Mouse (Mus musculus) ES-E14 (cell line): Measurements from ENCODE around the gene Sorcs2.

Experiments used
- CHD2 ChIP-seq: IDR thresholded peaks from 2 replicates; pipeline ENCODE4 v1.6.1; 2014; ENCODE audit warnings: mild to moderate bottlenecking, low read depth, low read length, inconsistent platforms
- HCFC1 ChIP-seq: IDR thresholded peaks from 2 replicates; pipeline ENCODE4 v1.6.1; 2012; ENCODE audit warnings: low read length, inconsistent platforms, borderline replicate concordance; ENCODE audit not compliant: insufficient read depth
- MAFK ChIP-seq: IDR thresholded peaks from 2 replicates; pipeline ENCODE4 v1.6.1; 2014; ENCODE audit warnings: mild to moderate bottlenecking, low read depth, low read length, inconsistent platforms; ENCODE audit not compliant: insufficient read depth
- ZC3H11A ChIP-seq: IDR thresholded peaks from 2 replicates; pipeline ENCODE4 v1.6.1; 2012; ENCODE audit warnings: low read depth, mild to moderate bottlenecking, inconsistent platforms, low read length, borderline replicate concordance
- ZNF384 ChIP-seq: IDR thresholded peaks from 2 replicates; pipeline ENCODE4 v1.6.1; 2012; ENCODE audit warnings: low read depth, low read length, inconsistent platforms

GRCm38 (mm10) chr5:36009405-36009804 is 388.5 kb downstream of the Sorcs2 start:
- TF ChIP-seq MAFK (peak; percentile 97), HCFC1 (no peak), ZC3H11A (no peak), ZNF384 (no peak), CHD2 (no peak)
